Mouse (Mus musculus) T-cell, adult 2 months (primary cell): Measurements from ENCODE around the gene Tmem9b.

Source experiments
- DNase-seq: peaks from one replicate; pipeline ENCODE4 v3.0.0; 2022; ENCODE audit warnings: low spot score

Gene Tmem9b

DNA sequence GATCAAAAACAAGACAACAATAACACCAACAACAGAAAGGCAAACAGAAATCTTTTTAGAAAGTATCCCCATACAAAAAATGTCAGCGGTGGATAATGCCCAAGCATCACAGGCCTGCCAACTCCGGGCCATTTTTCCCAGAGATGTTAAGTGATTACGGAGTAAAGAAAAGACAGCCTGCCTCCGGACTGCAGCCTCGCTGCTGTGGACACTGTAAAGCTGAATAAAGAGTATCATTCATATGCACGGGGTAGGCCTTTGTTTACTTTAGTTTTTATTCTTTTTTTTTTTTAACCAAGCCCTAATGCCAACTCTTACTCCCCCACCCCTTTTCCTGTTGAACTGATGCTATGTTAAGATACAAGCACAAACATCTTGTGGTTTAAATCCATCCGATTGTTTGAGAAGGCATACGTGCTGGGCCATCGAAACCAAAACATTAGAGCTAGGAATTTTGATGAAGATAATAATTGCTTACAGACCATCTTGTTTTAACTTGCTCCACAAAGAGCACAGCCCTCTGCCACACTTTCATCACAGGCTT is 66.0 kb downstream of the Tmem9b start:
- DNase-seq: no peak
